Mouse (Mus musculus) brain, embryonic 14.5 days (tissue): Measurements from ENCODE around the gene Sept11. TPM values are rescaled to one million over a fixed set of nuclear protein-coding genes. Genes with fewer than 3 reads are reported as not detected.

Experiments used
- DNase-seq: peaks from one replicate; pipeline ENCODE4 v3.0.0-alpha.2; 2011; ENCODE audit warnings: low read depth
- CTCF ChIP-seq: fragments of 200-500 bp; IDR thresholded peaks from 2 replicates; pipeline ENCODE4 v1.5.1; 2012; ENCODE audit warnings: inconsistent platforms, mild to moderate bottlenecking, moderate library complexity, borderline replicate concordance; ENCODE audit not compliant: insufficient read depth, insufficient read length; ENCODE audit errors: extremely low read depth
- POLR2A ChIP-seq: fragments of 200-500 bp; IDR thresholded peaks from 2 replicates; pipeline ENCODE4 v1.6.1; 2012; ENCODE audit warnings: mild to moderate bottlenecking, inconsistent platforms, borderline replicate concordance; ENCODE audit not compliant: poor library complexity, insufficient read depth, insufficient read length, severe bottlenecking; ENCODE audit errors: extremely low read depth
- polyA plus RNA-seq: library from polyadenylated mRNA; depleted of rRNA; stranded (reverse); fragments of >200 nt; gene quantifications from 2 replicates; pipeline ENCODE4 v1.2.3, GENCODE M21; 2012

The Sept11 gene
- polyA plus RNA-seq, 1 experiment, result 133 TPM

- TF ChIP-seq CTCF, result no peak
- TF ChIP-seq POLR2A, result no peak
- DNase-seq, result no peak
These were observed 42.3 kb downstream of the Sept11 start for GRCm38 (mm10) chr5:93135368-93136107.

GRCm38 (mm10) chr5:93136956-93137586, 43.8 kb downstream of the Sept11 start:
- DNase-seq, result peak; percentile 61
- no peak for TF ChIP-seq POLR2A
- no peak for TF ChIP-seq CTCF

GRCm38 (mm10) chr5:93139350-93139749, 46.1 kb downstream of the Sept11 start:
- DNase-seq, result no peak
- TF ChIP-seq POLR2A, result no peak
- no peak for TF ChIP-seq CTCF

- no peak for DNase-seq
- TF ChIP-seq POLR2A (no peak), CTCF (no peak)
These were observed 47.5 kb downstream of the Sept11 start for GRCm38 (mm10) chr5:93140747-93141146.

- DNase-seq, result peak; percentile 62
- no peak for TF ChIP-seq POLR2A
- TF ChIP-seq CTCF, result no peak
These were observed 50.3 kb downstream of the Sept11 start for GRCm38 (mm10) chr5:93143360-93144091.

GRCm38 (mm10) chr5:93144874-93145273, 51.6 kb downstream of the Sept11 start:
- peak; percentile 60 for DNase-seq
- TF ChIP-seq POLR2A (no peak), CTCF (no peak)

- DNase-seq, result no peak
- TF ChIP-seq POLR2A (no peak), CTCF (no peak)
These were observed 52.3 kb downstream of the Sept11 start for GRCm38 (mm10) chr5:93145504-93145903.

GRCm38 (mm10) chr5:93149969-93150777, 56.9 kb downstream of the Sept11 start:
- DNase-seq, result no peak
- no peak for TF ChIP-seq CTCF
- no peak for TF ChIP-seq POLR2A

GRCm38 (mm10) chr5:93151985-93152384, 58.7 kb downstream of the Sept11 start:
- DNase-seq, result no peak
- no peak for TF ChIP-seq CTCF
- TF ChIP-seq POLR2A, result no peak

- no peak for DNase-seq
- no peak for TF ChIP-seq CTCF
- TF ChIP-seq POLR2A, result no peak
These were observed 59.2 kb downstream of the Sept11 start for GRCm38 (mm10) chr5:93152451-93152850.

- TF ChIP-seq CTCF (no peak), POLR2A (no peak)
- DNase-seq, result no peak
These were observed 61.2 kb downstream of the Sept11 start for GRCm38 (mm10) chr5:93154401-93154800.
